Mouse (Mus musculus) left cerebral cortex, postnatal 14 days (tissue): ENCODE measurements around the gene Tmem178b. TPM values are rescaled to one million over a fixed set of nuclear protein-coding genes. Genes with fewer than 3 reads are reported as not detected.

Experiments
- total RNA-seq, 2 experiments: library from RNA; stranded (reverse); gene quantifications; 2 replicates each; pipeline ENCODE4 v1.2.3; 2021

Gene Tmem178b
- total RNA-seq, 2 experiments from 2014 or later, result 392 to 420 TPM

Other genes with a start within 250 kb of the Tmem178b start
- 100 to 1,000 TPM in 1 of 2 experiments, 10 to 100 TPM in 1; 94.5 to 101 TPM for gene Braf, start 147.8 kb upstream of the Tmem178b start, total RNA-seq
- gene Mrps33, start 62.3 kb upstream of the Tmem178b start, total RNA-seq, result 100 to 1,000 TPM in 1 of 2 experiments, 10 to 100 TPM in 1; 96.6 to 100 TPM